Mouse (Mus musculus): ENCODE measurements at regions not wholly inside any gene's neighbourhood (a gene's known extent, or its start where the extent isn't known, plus 50 kb on each side); places are given as distances from the start of the nearest gene placed in this dataset.

GRCm38 (mm10) chr3:38588966-38589365, 104.3 kb upstream of the Ankrd50 start:
- DNase-seq (ENCODE audit: low read depth, low spot score): no peak

- no peak for DNase-seq (ENCODE audit: low read depth, low spot score)
Measured at GRCm38 (mm10) chr3:38585509-38585908, 100.9 kb upstream of the Ankrd50 start.

- DNase-seq (ENCODE audit: low read depth, low spot score): no peak
Measured at GRCm38 (mm10) chr3:38579781-38580180, 95.1 kb upstream of the Ankrd50 start.

GRCm38 (mm10) chr3:38577890-38578628, 93.4 kb upstream of the Ankrd50 start:
- no peak for DNase-seq (ENCODE audit: low read depth, low spot score)

- no peak for DNase-seq (ENCODE audit: low read depth, low spot score)
Measured at GRCm38 (mm10) chr3:38573594-38573993, 89.0 kb upstream of the Ankrd50 start.

GRCm38 (mm10) chr3:38572159-38572558, 87.5 kb upstream of the Ankrd50 start:
- DNase-seq (ENCODE audit: low read depth, low spot score): no peak

GRCm38 (mm10) chr3:38571224-38571623, 86.6 kb upstream of the Ankrd50 start:
- DNase-seq (ENCODE audit: low read depth, low spot score): no peak

- peak; percentile 10 for DNase-seq (ENCODE audit: low read depth, low spot score)
Measured at GRCm38 (mm10) chr3:38569001-38569400, 84.4 kb upstream of the Ankrd50 start.

GRCm38 (mm10) chr3:38568596-38568975, 83.9 kb upstream of the Ankrd50 start:
- peak; percentile 64 for DNase-seq (ENCODE audit: low read depth, low spot score)

GRCm38 (mm10) chr3:38567946-38568595, 83.4 kb upstream of the Ankrd50 start:
- peak; percentile 4 for DNase-seq (ENCODE audit: low read depth, low spot score)

- DNase-seq (ENCODE audit: low read depth, low spot score): no peak
Measured at GRCm38 (mm10) chr3:38566576-38566975, 81.9 kb upstream of the Ankrd50 start.

GRCm38 (mm10) chr3:38564844-38565243, 80.2 kb upstream of the Ankrd50 start:
- DNase-seq (ENCODE audit: low read depth, low spot score): no peak

- no peak for DNase-seq (ENCODE audit: low read depth, low spot score)
Measured at GRCm38 (mm10) chr3:38564364-38564763, 79.7 kb upstream of the Ankrd50 start.

- DNase-seq (ENCODE audit: low read depth, low spot score): no peak
Measured at GRCm38 (mm10) chr3:38561186-38561585, 76.5 kb upstream of the Ankrd50 start.

- DNase-seq (ENCODE audit: low read depth, low spot score): no peak
Measured at GRCm38 (mm10) chr3:38555939-38556338, 71.3 kb upstream of the Ankrd50 start.

- no peak for DNase-seq (ENCODE audit: low read depth, low spot score)
Measured at GRCm38 (mm10) chr3:38553470-38554043, 68.9 kb upstream of the Ankrd50 start.

GRCm38 (mm10) chr3:38547032-38547431, 62.4 kb upstream of the Ankrd50 start:
- DNase-seq (ENCODE audit: low read depth, low spot score): peak; percentile 37

GRCm38 (mm10) chr3:38545501-38545896, 60.9 kb upstream of the Ankrd50 start:
- DNase-seq (ENCODE audit: low read depth, low spot score): no peak

- no peak for DNase-seq (ENCODE audit: low read depth, low spot score)
Measured at GRCm38 (mm10) chr3:38544718-38545500, 60.3 kb upstream of the Ankrd50 start.

- no peak for DNase-seq (ENCODE audit: low read depth, low spot score)
Measured at GRCm38 (mm10) chr3:38543816-38544215, 59.2 kb upstream of the Ankrd50 start.

GRCm38 (mm10) chr3:38541296-38541695, 56.7 kb upstream of the Ankrd50 start:
- DNase-seq (ENCODE audit: low read depth, low spot score): no peak

- no peak for DNase-seq (ENCODE audit: low read depth, low spot score)
Measured at GRCm38 (mm10) chr3:38538309-38538708, 53.7 kb upstream of the Ankrd50 start.

Measured in ES-CJ7 (cell line).